Mouse (Mus musculus) CH12.LX (cell line): ENCODE results near the gene Npb.

Experiments used
- CTCF ChIP-seq, 2 experiments: IDR thresholded peaks in 1 of 2; conservative IDR thresholded peaks in 1 of 2; 2 replicates each; pipeline ENCODE4 v1.5.1; 2011 to 2012; ENCODE audit warnings: low read depth in 2 of 2, low read length in 2 of 2, improper control_type of control experiment in 1 of 2, inconsistent platforms in 1 of 2, mild to moderate bottlenecking in 1 of 2, moderate library complexity in 1 of 2
- EP300 ChIP-seq: IDR thresholded peaks from 2 replicates; pipeline ENCODE4 v1.6.1; 2011; ENCODE audit warnings: low read length, improper control_type of control experiment
- ETS1 ChIP-seq: conservative IDR thresholded peaks from 2 replicates; pipeline ENCODE4 v1.6.1; 2012; ENCODE audit warnings: low read depth, mild to moderate bottlenecking, inconsistent platforms, low read length, improper control_type of control experiment, moderate library complexity
- JUND ChIP-seq: conservative IDR thresholded peaks from 2 replicates; pipeline ENCODE4 v1.6.1; 2011; ENCODE audit warnings: low read depth, low read length, improper control_type of control experiment
- MAFK ChIP-seq: IDR thresholded peaks from 2 replicates; pipeline ENCODE4 v1.6.1; 2011; ENCODE audit warnings: low read length, improper control_type of control experiment; ENCODE audit not compliant: insufficient replicate concordance
- MAX ChIP-seq: IDR thresholded peaks from 2 replicates; pipeline ENCODE4 v1.6.1; 2011; ENCODE audit warnings: low read length, improper control_type of control experiment
- MAZ ChIP-seq: IDR thresholded peaks from 2 replicates; pipeline ENCODE4 v1.6.1; 2012; ENCODE audit warnings: low read depth, mild to moderate bottlenecking, inconsistent platforms, low read length, improper control_type of control experiment, moderate library complexity
- MEF2A ChIP-seq: IDR thresholded peaks from 2 replicates; pipeline ENCODE4 v1.6.1; 2014; ENCODE audit warnings: low read depth, mild to moderate bottlenecking, inconsistent platforms, low read length, improper control_type of control experiment, borderline replicate concordance
- NELFE ChIP-seq: IDR thresholded peaks from 2 replicates; pipeline ENCODE4 v1.6.1; 2011; ENCODE audit warnings: low read depth, low read length, improper control_type of control experiment
- POLR2A ChIP-seq: IDR thresholded peaks from 2 replicates; pipeline ENCODE4 v1.6.1; 2011; ENCODE audit warnings: low read depth, mild to moderate bottlenecking, improper control_type of control experiment, low read length
- RCOR1 ChIP-seq: conservative IDR thresholded peaks from 2 replicates; pipeline ENCODE4 v1.6.1; 2012; ENCODE audit warnings: low read depth, mild to moderate bottlenecking, inconsistent platforms, low read length, improper control_type of control experiment
- SIN3A ChIP-seq: IDR thresholded peaks from 2 replicates; pipeline ENCODE4 v1.6.1; 2012; ENCODE audit warnings: low read length, improper control_type of control experiment, inconsistent platforms
- TCF12 ChIP-seq: IDR thresholded peaks from 2 replicates; pipeline ENCODE4 v1.6.1; 2014; ENCODE audit warnings: low read depth, mild to moderate bottlenecking, inconsistent platforms, low read length, improper control_type of control experiment
- USF2 ChIP-seq: conservative IDR thresholded peaks from 2 replicates; pipeline ENCODE4 v1.6.1; 2011; ENCODE audit warnings: low read depth, low read length, improper control_type of control experiment

GRCm38 (mm10) chr11:120613976-120614375 lies 5.7 kb downstream of the Npb start:
- TF ChIP-seq CTCF (conservative IDR thresholded peaks at IDR 0.05 in 1 of 2, IDR thresholded peaks at IDR 0.05 in 1 of 2; ENCODE audit: low read depth in 2 of 2, low read length in 2 of 2) (no peak), MAX (no peak), POLR2A (no peak), TCF12 (no peak), USF2 (no peak), NELFE (no peak), MAFK (no peak), EP300 (no peak), MAZ (no peak), MEF2A (no peak), JUND (no peak), ETS1 (no peak), SIN3A (no peak), RCOR1 (no peak)
